In the genomic region with DNA sequence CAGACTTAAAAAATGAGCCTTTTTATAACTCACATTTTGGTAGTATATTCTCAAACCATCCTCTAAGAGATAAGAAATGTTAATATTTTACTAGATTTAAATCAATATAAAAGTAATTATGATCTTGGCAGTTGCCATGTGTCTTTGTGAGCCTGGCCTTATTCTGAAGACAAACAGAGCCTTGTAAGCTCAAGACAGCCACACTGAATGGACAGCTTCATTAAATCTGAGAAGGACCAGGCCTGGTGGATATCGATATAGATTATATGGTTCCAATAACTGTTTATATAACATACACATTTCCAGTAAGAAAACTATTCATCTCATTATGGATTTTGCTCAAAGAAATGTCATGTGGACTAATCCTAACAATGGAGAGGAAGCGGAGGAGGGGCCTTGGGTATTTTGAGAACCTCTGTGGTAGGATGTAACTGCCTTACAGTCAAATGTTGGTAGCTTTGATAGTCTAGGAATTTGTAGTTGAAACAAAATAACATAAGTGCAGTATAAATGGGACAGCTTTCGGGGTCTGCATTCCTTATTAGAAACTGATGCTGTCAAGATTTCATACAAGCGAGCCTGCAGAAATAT, we compare ENCODE assay signal across 22 mouse cellular contexts.
A peak's percentile ranks its signal among the peaks of the same experiment; 100 is the strongest.
DNase-seq lines count a peak whose midpoint lies in the region; ATAC-seq and TF ChIP-seq lines count a peak whose summit lies in the region.
"Had no signal": no experiment of that assay in that cellular context is flagged by ENCODE, and none has a peak within 500 bp of the region (broad histone marks: within the 10 kb centered on the region; RNA-seq: fewer than 3 reads in every experiment).

No protein-coding gene starts in this region.

- H3K9me3 ChIP-seq in liver, embryonic 11.5 days (ENCODE audit: control insufficient read depth, low read length): no peaks in the 10 kb centered on the region
- no peaks in the 10 kb centered on the region for H3K9me3 ChIP-seq in liver, postnatal 0 days (ENCODE audit: low read length)
- no peaks in the 10 kb centered on the region for H3K9me3 ChIP-seq in embryonic facial prominence, embryonic 12.5 days
- H3K9me3 ChIP-seq in stomach, embryonic 16.5 days (replicated peaks; ENCODE audit: control insufficient read depth, low read length): no peaks in the 10 kb centered on the region
- H3K9me3 ChIP-seq: forebrain, embryonic 13.5 days; heart, embryonic 15.5 days; hindbrain, embryonic 13.5 days had no signal

- no peak overlapping the region for H3K9ac ChIP-seq in liver, embryonic 11.5 days (ENCODE audit: low read depth, low read length)
- no peak overlapping the region for H3K9ac ChIP-seq in liver, postnatal 0 days (replicated peaks)
- H3K9ac ChIP-seq in embryonic facial prominence, embryonic 12.5 days: no peak overlapping the region
- no peak overlapping the region for H3K9ac ChIP-seq in stomach, embryonic 16.5 days (ENCODE audit: low read length)
- H3K9ac ChIP-seq: forebrain, embryonic 13.5 days; forebrain, postnatal 0 days; heart, embryonic 15.5 days; hindbrain, embryonic 13.5 days had no signal

- TF ChIP-seq EP300 in liver, postnatal 0 days (IDR thresholded peaks at IDR 0.05; ENCODE audit: low read depth): no peak

- 90% methylated on average over 4 of the region's 4 CpGs for WGBS in kidney, adult 2 months
- WGBS in liver, embryonic 11.5 days: 69% methylated on average over 4 of the region's 4 CpGs
- 79% methylated on average over 4 of the region's 4 CpGs for WGBS in liver, postnatal 0 days (ENCODE audit: insufficient replicate concordance)
- WGBS in embryonic facial prominence, embryonic 12.5 days: 36% methylated on average over 4 of the region's 4 CpGs
- 38% methylated on average over 4 of the region's 4 CpGs for WGBS in stomach, embryonic 16.5 days

- H3K27ac ChIP-seq in kidney, adult 2 months (ENCODE audit: insufficient read depth, low read depth, low read length): no peak overlapping the region
- H3K27ac ChIP-seq in liver, embryonic 11.5 days (ENCODE audit: low read depth, low read length): peak overlapping the region; percentile 34; the same call in 1 of the 2 replicates
- no peak overlapping the region for H3K27ac ChIP-seq in liver, postnatal 0 days (ENCODE audit: low read depth)
- peak overlapping the region; percentile 60 for H3K27ac ChIP-seq in embryonic facial prominence, embryonic 12.5 days
- no peak overlapping the region for H3K27ac ChIP-seq in stomach, embryonic 16.5 days (ENCODE audit: low read length)
- H3K27ac ChIP-seq: forebrain, embryonic 13.5 days; heart, adult 2 months; heart, embryonic 15.5 days; hindbrain, embryonic 13.5 days had no signal

- no peaks in the 10 kb centered on the region for H3K36me3 ChIP-seq in kidney, adult 2 months (ENCODE audit: control insufficient read depth, insufficient read depth, low read length)
- H3K36me3 ChIP-seq in liver, embryonic 11.5 days (ENCODE audit: control insufficient read depth, insufficient read depth, low read length): no peaks in the 10 kb centered on the region
- no peaks in the 10 kb centered on the region for H3K36me3 ChIP-seq in liver, postnatal 0 days (replicated peaks; ENCODE audit: insufficient read depth, low read length)
- H3K36me3 ChIP-seq in embryonic facial prominence, embryonic 12.5 days: no peaks in the 10 kb centered on the region
- no peaks in the 10 kb centered on the region for H3K36me3 ChIP-seq in stomach, embryonic 16.5 days (ENCODE audit: control insufficient read depth, insufficient read depth, low read length)
- H3K36me3 ChIP-seq: heart, embryonic 15.5 days; hindbrain, embryonic 13.5 days had no signal

- DNase-seq in kidney, adult 2 months: peak; percentile 21
- DNase-seq in kidney, adult 8-10 months: no peak
- DNase-seq in liver, embryonic 11.5 days (ENCODE audit: low spot score): no peak
- DNase-seq in liver, postnatal 0 days: no peak
- no peak for DNase-seq in cerebellum, adult 11 months
- DNase-seq: adrenal gland, postnatal 14 days; cerebellum, adult 18-20 months; cerebellum, adult 9-11 months; cerebellum, postnatal 36 days; forebrain, postnatal 0 days; gastrocnemius, postnatal 14 days; heart, adult 2 months; heart, postnatal 14 days had no signal

- no peak for TF ChIP-seq CTCF in kidney, adult 2 months (conservative IDR thresholded peaks at IDR 0.05; ENCODE audit: insufficient read depth, insufficient read length, low read depth, low read length)
- TF ChIP-seq CTCF in liver, postnatal 0 days (IDR thresholded peaks at IDR 0.05; ENCODE audit: low read depth): no peak

- no peaks in the 10 kb centered on the region for H3K4me1 ChIP-seq in kidney, adult 2 months (ENCODE audit: control insufficient read depth, insufficient read depth, low read length)
- no peaks in the 10 kb centered on the region for H3K4me1 ChIP-seq in liver, embryonic 11.5 days (replicated peaks; ENCODE audit: control insufficient read depth, insufficient read depth, low read length)
- H3K4me1 ChIP-seq in liver, postnatal 0 days (ENCODE audit: insufficient read depth): no peaks in the 10 kb centered on the region
- H3K4me1 ChIP-seq in embryonic facial prominence, embryonic 12.5 days: peaks cover 20% of the 10 kb centered on the region; the same call in 1 of the 2 replicates
- 0 out of 2 replicates have a peak, but pooled peaks cover 3% of the 10 kb centered on the region for H3K4me1 ChIP-seq in stomach, embryonic 16.5 days (ENCODE audit: control insufficient read depth, insufficient read depth, low read length)
- H3K4me1 ChIP-seq: forebrain, embryonic 13.5 days; heart, embryonic 15.5 days had no signal

- H3K4me3 ChIP-seq in kidney, adult 2 months (ENCODE audit: insufficient read depth, low read depth, low read length): no peak overlapping the region
- H3K4me3 ChIP-seq in liver, embryonic 11.5 days (ENCODE audit: low read depth, low read length): no peak overlapping the region
- no peak overlapping the region for H3K4me3 ChIP-seq in liver, postnatal 0 days (ENCODE audit: low read depth, low read length)
- no peak overlapping the region for H3K4me3 ChIP-seq in embryonic facial prominence, embryonic 12.5 days
- no peak overlapping the region for H3K4me3 ChIP-seq in stomach, embryonic 16.5 days (replicated peaks; ENCODE audit: low read length)
- H3K4me3 ChIP-seq: forebrain, embryonic 13.5 days; heart, adult 2 months; heart, embryonic 15.5 days; hindbrain, embryonic 13.5 days had no signal

- no peak overlapping the region for H3K4me2 ChIP-seq in liver, embryonic 11.5 days
- no peak overlapping the region for H3K4me2 ChIP-seq in liver, postnatal 0 days (ENCODE audit: low read depth, low read length)
- H3K4me2 ChIP-seq in embryonic facial prominence, embryonic 12.5 days (replicated peaks): no peak overlapping the region
- no peak overlapping the region for H3K4me2 ChIP-seq in stomach, embryonic 16.5 days (ENCODE audit: low read depth, low read length)
- H3K4me2 ChIP-seq: forebrain, embryonic 13.5 days; heart, embryonic 11.5 days; heart, embryonic 15.5 days; hindbrain, embryonic 13.5 days had no signal

- no peak for ATAC-seq in liver, embryonic 11.5 days (replicated peaks; ENCODE audit: low FRiP score)
- ATAC-seq in liver, postnatal 0 days: no peak
- no peak for ATAC-seq in embryonic facial prominence, embryonic 12.5 days (ENCODE audit: insufficient number of reproducible peaks, insufficient read depth, low FRiP score, low TSS enrichment)
- ATAC-seq in stomach, embryonic 16.5 days (ENCODE audit: insufficient read depth, low FRiP score): peak; percentile 50; the same call in 1 of the 2 replicates
- ATAC-seq: activated CD4-positive, CD25-positive, alpha-beta regulatory T cell, adult 4 months; forebrain, embryonic 13.5 days; forebrain, postnatal 0 days; Patski had no signal

- TF ChIP-seq POLR2A in kidney, adult 2 months (IDR thresholded peaks at IDR 0.05; ENCODE audit: low read depth, low read length): no peak

- H3K27me3 ChIP-seq in kidney, adult 2 months (replicated peaks; ENCODE audit: control insufficient read depth, insufficient read depth, low read length): no peaks in the 10 kb centered on the region
- H3K27me3 ChIP-seq in liver, embryonic 11.5 days (replicated peaks; ENCODE audit: control insufficient read depth, insufficient read depth, low read length): no peaks in the 10 kb centered on the region
- no peaks in the 10 kb centered on the region for H3K27me3 ChIP-seq in liver, postnatal 0 days (ENCODE audit: insufficient read depth, low read length)
- H3K27me3 ChIP-seq in embryonic facial prominence, embryonic 12.5 days: no peaks in the 10 kb centered on the region
- H3K27me3 ChIP-seq in stomach, embryonic 16.5 days (ENCODE audit: control insufficient read depth, insufficient read depth, low read length): no peaks in the 10 kb centered on the region
- H3K27me3 ChIP-seq: CH12.LX; forebrain, embryonic 13.5 days; heart, embryonic 15.5 days; hindbrain, embryonic 13.5 days; Patski had no signal

Comparison
In these comparisons a context has a peak if more than half of its experiments do, and no peak if none do; other contexts are left out.
1. H3K27ac ChIP-seq: peak in liver, embryonic 11.5 days (single experiment) and embryonic facial prominence, embryonic 12.5 days (single experiment); none in kidney, adult 2 months (single experiment), liver, postnatal 0 days (single experiment) and stomach, embryonic 16.5 days (single experiment).